Mouse (Mus musculus) cerebellum, adult (tissue): ENCODE results near the gene Tcl1b1.
"Not testable (repeated sequence)": the region's sequence is repeated elsewhere in the genome, so short reads cannot be mapped to it uniquely, and the experiment has no call there.

ENCODE experiments used
- ATAC-seq: cut with Nextera tagmentation; 2 replicates; pipeline ENCODE4 v1.9.2; 2017; ENCODE audit warnings: mild to moderate bottlenecking, moderate library complexity, mixed read lengths; ENCODE audit not compliant: insufficient number of reproducible peaks, low FRiP score, low TSS enrichment

The Tcl1b1 gene

GRCm38 (mm10) chr12:105188980-105189379, 29.5 kb downstream of the Tcl1b1 start:
- ATAC-seq = peak; percentile 20; the same call in 1 of the 2 replicates

DNA sequence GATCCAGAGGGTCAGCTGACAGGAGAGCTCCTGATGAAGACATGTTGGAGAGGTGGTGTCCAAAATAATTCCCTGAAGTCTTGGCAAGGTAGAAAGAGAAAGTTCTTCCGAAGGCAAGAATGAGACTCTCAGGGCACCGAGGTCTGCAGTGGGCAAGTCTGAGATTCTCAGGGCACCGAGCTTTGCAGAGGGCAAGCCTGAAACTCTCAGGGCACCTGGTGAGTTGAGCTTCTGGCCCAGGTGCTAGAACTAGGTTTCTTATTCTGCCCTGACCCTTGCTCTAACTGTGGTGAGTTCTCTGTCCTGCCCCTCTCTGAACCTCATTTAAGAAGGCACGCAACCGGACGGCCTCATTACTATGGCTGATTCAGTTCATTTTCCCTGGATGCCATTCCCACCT, 31.3 kb downstream of the Tcl1b1 start, which contains the start of gene Tcl1b3:
Gene Tcl1b3, plus strand, starts transcription at position 301 of the 400 bp plus-strand sequence.
- not testable (repeated sequence) for ATAC-seq

DNA sequence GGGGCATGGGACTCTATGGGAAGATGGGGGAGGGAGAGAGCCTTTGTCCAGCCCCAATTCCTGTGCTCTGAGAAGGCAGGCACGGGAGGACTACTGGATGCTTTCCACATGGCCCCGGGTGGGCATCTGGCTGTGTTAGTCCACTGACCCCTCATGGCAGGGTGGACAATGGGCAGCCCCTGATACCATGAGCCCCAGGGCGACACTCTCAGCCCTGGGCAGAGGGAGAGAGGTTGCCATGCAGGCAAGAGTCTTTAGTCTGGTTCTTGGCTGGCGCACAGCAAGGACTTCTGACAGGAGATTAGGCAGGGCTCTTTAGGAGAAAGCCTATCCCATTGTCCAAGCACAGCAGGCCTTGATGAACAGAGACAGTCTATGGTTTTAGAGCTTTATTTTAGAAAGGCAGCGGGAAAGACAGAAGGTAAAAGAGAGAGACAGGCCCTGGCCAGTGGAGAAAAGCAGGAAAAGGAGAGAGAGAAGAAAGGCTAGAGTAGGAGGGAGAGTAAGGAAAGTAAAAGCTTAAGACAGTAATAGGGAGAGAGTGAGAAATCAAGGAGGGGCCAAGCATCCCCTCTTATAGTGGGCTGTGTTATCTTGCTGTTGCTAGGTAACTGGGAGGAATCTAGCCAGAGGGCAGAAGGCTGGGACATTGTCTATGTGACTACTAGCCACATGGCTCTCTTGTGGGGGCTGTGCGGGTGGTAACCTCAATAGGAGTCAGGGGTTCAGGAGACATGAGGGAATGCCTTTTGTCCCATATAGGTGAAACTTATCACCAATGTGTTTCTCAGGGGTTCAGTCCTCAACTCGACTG, 40.4 kb downstream of the Tcl1b1 start:
- ATAC-seq = not testable (repeated sequence)

DNA sequence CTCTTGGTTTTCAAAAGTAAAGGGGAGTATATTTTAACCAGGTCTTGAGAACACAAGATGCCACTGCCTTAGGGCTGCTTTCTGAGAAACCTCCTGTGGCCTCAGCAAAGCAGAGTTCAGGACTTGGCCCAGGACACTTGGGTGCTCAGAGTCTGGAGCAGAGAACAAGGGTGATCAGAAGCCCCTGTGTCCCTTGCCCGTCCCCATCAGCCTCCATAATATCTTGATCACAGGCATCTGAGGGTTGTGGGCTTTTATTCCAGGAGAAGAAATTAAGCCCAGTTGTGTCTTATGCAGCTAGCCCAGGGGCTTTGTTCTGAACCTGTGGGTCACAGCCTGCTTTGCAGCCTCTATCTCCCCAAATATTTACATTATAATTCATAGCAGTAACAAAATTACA, 42.2 kb downstream of the Tcl1b1 start, which contains the start of gene Tcl1b4:
Gene Tcl1b4, plus strand, starts transcription at position 301 of the 400 bp plus-strand sequence.
- ATAC-seq = not testable (repeated sequence)

DNA sequence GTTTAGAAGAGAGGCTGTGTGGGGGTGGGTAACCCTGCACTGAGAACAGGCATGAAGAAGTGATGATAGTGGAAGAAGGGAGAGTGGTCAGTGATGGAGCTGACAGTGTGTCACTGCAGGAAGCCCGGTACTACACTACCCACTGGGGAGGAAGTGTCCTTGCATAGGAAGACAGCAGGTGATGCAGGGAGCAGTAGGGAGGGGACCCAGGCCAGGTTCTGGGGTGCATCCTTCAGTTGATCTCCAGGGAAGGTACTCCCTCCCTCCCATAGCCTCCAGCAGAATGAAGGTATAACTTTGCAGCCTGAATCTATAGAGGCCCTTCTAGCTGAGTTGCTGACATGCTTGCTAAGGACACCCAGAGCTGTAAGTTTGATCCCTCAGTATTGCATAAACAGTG, 47.6 kb downstream of the Tcl1b1 start:
- no peak for ATAC-seq

- no peak for ATAC-seq
Observed at GRCm38 (mm10) chr12:105208441-105208840, 49.0 kb downstream of the Tcl1b1 start.

GRCm38 (mm10) chr12:105209231-105209630, 49.7 kb downstream of the Tcl1b1 start:
- no peak for ATAC-seq
